Mouse (Mus musculus) megakaryocyte, embryonic 14.5 days (primary cell): Measurements from ENCODE around the gene Taf8. TPM values are rescaled to one million over a fixed set of nuclear protein-coding genes. Genes with fewer than 3 reads are reported as not detected.
A peak's percentile ranks its signal among the peaks of the same experiment; 100 is the strongest.
"Not testable (repeated sequence)": the region's sequence is repeated elsewhere in the genome, so short reads cannot be mapped to it uniquely, and the experiment has no call there.

Experiments
- H3K27me3 ChIP-seq: replicated peaks from 2 replicates; pipeline ENCODE3; 2012; ENCODE audit warnings: inconsistent platforms
- H3K36me3 ChIP-seq: replicated peaks from 2 replicates; pipeline ENCODE3; 2012; ENCODE audit warnings: low read length, inconsistent platforms, mixed read lengths
- H3K4me1 ChIP-seq: 2 replicates; pipeline ENCODE4 v1.6.1; 2012; ENCODE audit warnings: inconsistent platforms
- H3K4me3 ChIP-seq: replicated peaks from 2 replicates; pipeline ENCODE3; 2012; ENCODE audit warnings: moderate library complexity, mild to moderate bottlenecking, inconsistent platforms
- H3K9me3 ChIP-seq: 2 replicates; pipeline ENCODE4 v1.6.1; 2012; ENCODE audit warnings: inconsistent platforms
- FLI1 ChIP-seq: IDR thresholded peaks from 2 replicates; pipeline ENCODE4 v1.6.1; 2012; ENCODE audit warnings: low read length, inconsistent platforms, mixed read lengths
- GATA1 ChIP-seq: IDR thresholded peaks from 3 replicates; pipeline ENCODE4 v1.6.1; 2012; ENCODE audit warnings: mixed read lengths, low read length, inconsistent platforms, borderline replicate concordance
- polyA plus RNA-seq: library from polyadenylated mRNA; stranded (reverse); fragments of >175 nt; gene quantifications from 2 replicates; pipeline ENCODE4 v1.2.3, GENCODE M21; 2012; ENCODE audit warnings: low replicate concordance; ENCODE audit not compliant: insufficient read depth

The Taf8 gene
- polyA plus RNA-seq, 1 experiment = 8.7 TPM

DNA sequence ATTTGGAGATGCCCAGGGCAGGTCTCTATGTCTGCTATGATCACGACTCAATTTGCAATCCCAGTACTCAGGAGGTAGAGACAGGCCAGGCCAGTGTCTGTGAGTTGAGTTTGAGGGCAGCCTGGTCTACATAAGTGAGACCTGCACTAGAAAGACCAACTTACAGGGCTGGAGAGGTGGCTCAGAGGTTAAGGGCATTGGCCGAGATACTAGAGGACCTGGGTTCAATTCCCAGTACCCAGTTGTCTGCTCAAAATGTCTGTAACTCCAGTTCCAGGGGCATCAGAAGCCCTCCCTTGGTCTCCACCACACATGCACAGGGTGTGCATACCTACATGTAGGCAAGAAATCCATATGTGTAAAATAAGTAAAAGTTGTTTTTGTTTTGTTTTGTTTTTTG is 5.4 kb upstream of the Taf8 start:
- H3K4me1 ChIP-seq = peaks cover 76% of the 10 kb centered on the region
- no peaks in the 10 kb centered on the region for H3K9me3 ChIP-seq
- no peaks in the 10 kb centered on the region for H3K27me3 ChIP-seq
- H3K4me3 ChIP-seq = peak overlapping the region; percentile 92
- peaks cover 25% of the 10 kb centered on the region for H3K36me3 ChIP-seq
- TF ChIP-seq GATA1 (no peak), FLI1 (no peak)

DNA sequence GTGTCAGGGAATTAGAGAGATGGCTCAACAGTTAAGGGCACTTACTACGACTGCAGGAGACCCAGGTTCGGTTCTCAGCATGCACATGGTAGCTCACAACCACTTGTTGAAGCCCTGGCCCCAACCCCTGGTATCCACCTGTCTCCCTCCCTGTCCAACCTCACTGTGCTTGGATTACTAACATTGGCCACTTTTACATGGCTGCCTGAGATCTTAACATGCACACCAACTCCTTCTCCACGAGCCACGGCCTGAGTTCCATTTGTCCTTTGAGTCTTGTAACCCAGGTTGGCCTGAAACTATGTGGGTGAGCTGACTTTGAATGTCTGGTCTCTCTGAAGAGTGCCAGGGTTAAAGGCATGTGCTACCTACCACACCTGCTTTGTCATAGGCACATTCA is 4.6 kb upstream of the Taf8 start:
- peak overlapping the region; percentile 96 for H3K4me3 ChIP-seq
- no peaks in the 10 kb centered on the region for H3K9me3 ChIP-seq
- H3K4me1 ChIP-seq = peaks cover 72% of the 10 kb centered on the region
- TF ChIP-seq GATA1 = no peak
- no peak for TF ChIP-seq FLI1
- peaks cover 20% of the 10 kb centered on the region for H3K36me3 ChIP-seq
- H3K27me3 ChIP-seq = no peaks in the 10 kb centered on the region

DNA sequence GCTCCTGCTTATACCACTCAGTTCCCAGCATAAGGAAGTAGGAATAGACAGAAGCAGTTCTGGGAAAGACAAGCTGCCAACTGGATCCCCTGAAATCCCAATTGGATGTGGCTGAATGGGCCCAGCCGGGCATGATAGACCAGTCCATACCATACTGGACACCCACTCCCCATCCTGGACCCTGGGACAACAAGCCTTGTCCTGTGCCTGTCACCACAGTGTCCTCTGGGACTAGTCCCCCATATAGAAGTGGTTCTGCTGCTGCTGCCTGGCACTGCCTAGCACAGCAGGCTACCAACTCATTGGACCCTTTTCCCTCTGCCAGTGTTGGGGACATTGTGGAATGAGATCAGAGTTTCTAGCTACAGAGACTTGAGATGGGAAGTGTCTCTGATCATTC is 4.0 kb upstream of the Taf8 start:
- Histone ChIP-seq H3K4me3 (peak overlapping the region; percentile 96), H3K4me1 (peaks cover 71% of the 10 kb centered on the region), H3K27me3 (no peaks in the 10 kb centered on the region), H3K36me3 (peaks cover 22% of the 10 kb centered on the region), H3K9me3 (no peaks in the 10 kb centered on the region)
- TF ChIP-seq GATA1 = no peak

DNA sequence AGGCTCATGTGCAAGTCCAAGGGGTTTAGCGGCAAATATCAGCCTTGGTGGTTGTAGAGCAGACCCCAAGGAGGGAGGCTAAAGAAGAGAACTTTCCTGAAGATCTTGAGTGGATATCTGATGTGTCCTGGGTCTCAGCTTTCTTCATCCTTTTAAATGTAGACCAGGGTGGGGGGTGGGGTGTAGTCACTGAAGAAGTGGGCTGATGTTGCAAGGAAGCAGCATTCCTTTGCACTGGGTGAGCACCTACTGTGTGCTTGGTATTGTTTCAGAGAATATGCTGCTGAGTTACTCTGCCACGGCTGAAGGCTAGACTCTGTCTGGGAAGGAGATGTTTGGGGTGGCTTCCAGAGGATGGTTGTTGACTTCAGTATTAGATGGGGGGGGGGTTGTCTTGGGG is 3.5 kb upstream of the Taf8 start:
- no peaks in the 10 kb centered on the region for H3K27me3 ChIP-seq
- H3K4me3 ChIP-seq = peak overlapping the region; percentile 96
- peaks cover 73% of the 10 kb centered on the region for H3K4me1 ChIP-seq
- H3K36me3 ChIP-seq = peaks cover 27% of the 10 kb centered on the region
- no peaks in the 10 kb centered on the region for H3K9me3 ChIP-seq
- no peak for TF ChIP-seq GATA1

DNA sequence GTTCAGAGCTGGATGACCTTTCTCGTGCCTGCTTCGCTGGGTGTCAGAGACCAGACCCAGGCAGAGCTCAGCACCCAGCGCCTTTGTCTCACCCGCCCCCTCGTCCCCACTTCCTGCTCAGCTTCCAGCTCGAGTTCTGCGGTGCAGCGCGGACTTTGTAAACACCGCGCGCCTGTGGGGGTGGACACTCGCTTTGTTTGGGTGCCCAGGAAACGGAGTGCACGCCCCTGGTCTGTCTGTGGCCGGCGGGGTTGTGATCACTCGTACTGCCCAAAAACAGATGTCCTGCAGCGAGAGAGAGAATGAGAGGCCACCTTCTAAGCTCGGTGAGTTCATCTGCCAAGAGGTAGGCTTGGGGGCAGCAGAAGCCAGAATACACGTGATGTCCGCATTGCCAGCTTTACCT is 2.9 kb upstream of the Taf8 start, which contains the start of gene Ccnd3:
Gene Ccnd3, plus strand, starts transcription at position 111 of the 406 bp plus-strand sequence.
- Histone ChIP-seq H3K36me3 (peaks cover 33% of the 10 kb centered on the region), H3K27me3 (no peaks in the 10 kb centered on the region), H3K4me1 (peaks cover 70% of the 10 kb centered on the region), H3K4me3 (peak within 1 kb of the TSS; percentile 96), H3K9me3 (no peaks in the 10 kb centered on the region)
- TF ChIP-seq GATA1 = no peak
- peak; percentile 55; the same call in 1 of the 2 replicates for TF ChIP-seq FLI1

DNA sequence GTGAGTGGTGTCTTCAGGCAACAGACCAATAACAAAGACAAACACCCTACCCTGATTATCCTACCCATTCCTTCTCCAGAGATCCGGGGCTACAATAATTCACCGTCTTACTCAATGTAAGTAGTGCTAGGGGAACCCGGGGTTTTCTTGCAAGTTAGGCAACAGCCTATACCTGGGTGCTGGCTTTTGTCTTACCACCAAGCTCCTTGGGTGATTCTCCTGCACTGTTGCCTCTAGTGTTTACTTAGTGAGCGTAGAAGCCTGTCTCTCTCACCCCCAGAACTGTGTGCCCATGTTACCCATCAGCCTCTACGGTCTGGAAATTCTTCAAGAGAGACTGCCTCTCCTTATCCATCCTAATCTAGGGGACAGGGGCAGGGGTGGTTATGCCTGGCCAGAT is 2.1 kb upstream of the Taf8 start:
- H3K4me1 ChIP-seq = peaks cover 65% of the 10 kb centered on the region
- peak overlapping the region; percentile 96 for H3K4me3 ChIP-seq
- H3K27me3 ChIP-seq = no peaks in the 10 kb centered on the region
- TF ChIP-seq GATA1 (no peak), FLI1 (no peak)
- peaks cover 36% of the 10 kb centered on the region for H3K36me3 ChIP-seq
- no peaks in the 10 kb centered on the region for H3K9me3 ChIP-seq

DNA sequence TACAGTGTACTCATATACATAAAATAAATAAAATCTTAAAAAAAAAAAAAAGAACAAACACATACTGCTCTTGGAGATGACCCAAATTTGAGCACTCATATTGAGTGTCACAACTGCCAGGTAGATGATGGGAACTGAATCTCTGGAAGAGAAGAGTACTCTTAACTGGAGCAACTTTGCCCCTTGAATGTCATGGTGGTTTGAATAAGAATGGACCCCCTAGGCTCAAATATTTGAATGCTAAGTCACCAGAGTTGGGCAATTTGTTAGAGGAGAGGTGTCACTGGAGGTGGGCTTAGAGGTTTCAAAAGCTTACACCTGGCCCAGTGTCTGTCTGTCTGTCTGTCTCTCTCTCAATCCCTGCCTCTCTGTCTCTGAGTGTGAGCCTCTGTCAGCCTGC is 1.6 kb upstream of the Taf8 start:
- peaks cover 38% of the 10 kb centered on the region for H3K36me3 ChIP-seq
- H3K9me3 ChIP-seq = no peaks in the 10 kb centered on the region
- TF ChIP-seq GATA1 (no peak), FLI1 (no peak)
- peaks cover 64% of the 10 kb centered on the region for H3K4me1 ChIP-seq
- peak overlapping the region; percentile 3 for H3K4me3 ChIP-seq
- H3K27me3 ChIP-seq = no peaks in the 10 kb centered on the region

DNA sequence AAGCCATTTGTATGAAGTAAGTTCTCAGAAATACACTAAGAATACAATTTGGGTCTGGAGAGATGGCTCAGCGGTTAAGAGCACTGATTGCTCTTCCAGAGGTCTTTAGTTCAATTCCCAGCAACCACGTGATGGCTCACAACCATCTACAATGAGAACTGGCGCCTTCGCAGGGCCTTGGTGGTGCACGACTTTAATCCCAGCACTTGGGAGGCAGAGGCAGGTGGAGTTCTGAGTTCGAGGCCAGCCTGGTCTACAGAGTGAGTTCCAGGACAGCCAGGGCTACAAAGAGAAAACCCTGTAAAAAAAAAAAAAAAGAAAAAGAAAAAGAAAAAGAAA is 584 bp upstream of the Taf8 start:
- Histone ChIP-seq H3K4me1 (peaks cover 54% of the 10 kb centered on the region), H3K4me3 (peak overlapping the region; percentile 93), H3K36me3 (peaks cover 47% of the 10 kb centered on the region)
- not testable (repeated sequence) for H3K9me3 ChIP-seq, H3K27me3 ChIP-seq

DNA sequence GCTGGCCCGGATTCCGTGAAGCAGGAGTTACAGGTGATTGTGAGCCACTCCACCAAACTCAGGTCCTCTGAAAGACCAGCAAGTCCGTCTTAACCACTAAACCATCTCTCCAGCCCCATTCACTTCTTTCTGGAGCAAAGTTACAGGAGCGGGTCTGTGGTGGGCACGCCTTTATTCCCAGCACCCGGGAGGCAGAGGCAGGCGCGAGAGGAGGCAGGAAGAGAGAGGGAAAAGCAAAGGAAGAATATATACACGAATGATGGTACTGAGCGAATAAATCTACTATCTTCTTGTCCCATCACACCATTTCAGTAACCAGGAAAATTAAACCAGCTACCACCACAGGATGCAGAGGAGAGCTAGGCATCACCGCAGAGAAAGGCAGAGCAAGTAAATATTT is 561 bp downstream of the Taf8 start:
- no peaks in the 10 kb centered on the region for H3K9me3 ChIP-seq
- H3K4me3 ChIP-seq = peak overlapping the region; percentile 93
- no peaks in the 10 kb centered on the region for H3K27me3 ChIP-seq
- peaks cover 46% of the 10 kb centered on the region for H3K4me1 ChIP-seq
- no peak for TF ChIP-seq FLI1
- TF ChIP-seq GATA1 = no peak
- peaks cover 45% of the 10 kb centered on the region for H3K36me3 ChIP-seq

DNA sequence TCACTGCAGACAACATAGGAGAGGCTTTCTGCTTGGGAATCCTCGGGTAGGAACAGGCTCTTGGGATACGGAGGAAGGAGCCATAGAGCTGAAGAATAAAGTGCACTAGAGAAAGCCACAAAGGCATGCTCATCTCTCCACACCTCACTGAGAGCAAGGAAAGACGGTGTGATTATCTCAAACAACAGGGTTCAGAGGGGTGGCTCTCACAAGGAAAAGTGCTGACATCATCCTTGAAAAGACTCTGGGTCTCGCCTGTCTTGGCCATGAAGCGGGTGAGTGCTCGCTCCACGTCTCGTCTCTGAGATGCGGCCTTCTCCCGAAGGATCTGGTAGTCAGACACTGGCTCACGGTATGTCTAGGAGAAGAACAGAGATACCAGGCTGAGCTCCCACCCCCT is 8.0 kb downstream of the Taf8 start:
- no peak for TF ChIP-seq GATA1
- no peak for TF ChIP-seq FLI1
- no peaks in the 10 kb centered on the region for H3K27me3 ChIP-seq
- no peak overlapping the region for H3K4me3 ChIP-seq
- H3K9me3 ChIP-seq = no peaks in the 10 kb centered on the region
- peaks cover 25% of the 10 kb centered on the region for H3K4me1 ChIP-seq
- peaks cover 91% of the 10 kb centered on the region for H3K36me3 ChIP-seq

DNA sequence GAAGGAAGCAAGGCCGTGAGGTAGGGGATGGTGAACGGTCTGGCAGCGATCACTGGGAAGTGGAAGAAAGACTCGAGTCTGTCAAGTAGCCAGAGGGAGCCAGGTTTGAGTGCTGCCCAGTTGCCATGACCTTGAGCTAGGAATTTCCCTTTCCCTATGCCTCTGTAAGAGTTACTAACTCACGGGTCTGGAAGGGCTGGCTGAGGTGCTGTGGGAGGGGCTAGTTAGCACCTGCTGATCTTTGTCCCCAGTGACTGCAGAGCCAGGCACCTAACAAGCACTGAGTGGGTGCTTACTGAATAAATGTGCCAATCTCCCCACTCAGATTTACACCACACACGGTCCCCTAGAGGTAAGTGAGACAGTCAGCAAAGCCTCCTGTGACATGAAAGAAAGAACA is 8.4 kb downstream of the Taf8 start:
- H3K4me3 ChIP-seq = peak overlapping the region; percentile 19
- peaks cover 91% of the 10 kb centered on the region for H3K36me3 ChIP-seq
- no peak for TF ChIP-seq FLI1
- no peak for TF ChIP-seq GATA1
- H3K4me1 ChIP-seq = peaks cover 23% of the 10 kb centered on the region
- H3K27me3 ChIP-seq = no peaks in the 10 kb centered on the region
- H3K9me3 ChIP-seq = no peaks in the 10 kb centered on the region
